Mouse (Mus musculus): ENCODE measurements around the gene Apol7e. TPM values are rescaled to one million over a fixed set of nuclear protein-coding genes. Genes with fewer than 3 reads are reported as not detected.
A peak's percentile ranks its signal among the peaks of the same experiment; 100 is the strongest.

Gene Apol7e
- polyA plus RNA-seq, 1 experiment from 2014 or later, result not detected

- DNase-seq (ENCODE audit: low spot score), result no peak
- Histone ChIP-seq H3K36me3 (ENCODE audit: insufficient read depth, low read length) (peaks cover 18% of the 10 kb centered on the region), H3K27ac (ENCODE audit: low read length) (no peak overlapping the region), H3K4me3 (ENCODE audit: low read depth, low read length) (no peak overlapping the region), H3K9me3 (ENCODE audit: low read length) (no peaks in the 10 kb centered on the region), H3K9ac (replicated peaks; ENCODE audit: low read depth) (no peak overlapping the region), H3K4me1 (ENCODE audit: insufficient read depth, low read depth, low read length) (no peaks in the 10 kb centered on the region), H3K27me3 (replicated peaks; ENCODE audit: insufficient read depth, low read length) (no peaks in the 10 kb centered on the region), H3K4me2 (replicated peaks; ENCODE audit: low read depth, low read length) (no peak overlapping the region)
- TF ChIP-seq EP300 (IDR thresholded peaks at IDR 0.05) (no peak), CTCF (IDR thresholded peaks at IDR 0.05) (peak; percentile 48)
- WGBS, result 78% methylated on average over 4 of the region's 4 CpGs
- no peak for ATAC-seq
Observed at GRCm38 (mm10) chr15:77757586-77758226, 59.0 kb downstream of the Apol7e start.

- Histone ChIP-seq H3K4me1 (ENCODE audit: insufficient read depth, low read depth, low read length) (no peaks in the 10 kb centered on the region; the same call in 1 of the 2 replicates), H3K9me3 (ENCODE audit: low read length) (no peaks in the 10 kb centered on the region), H3K4me2 (replicated peaks; ENCODE audit: low read depth, low read length) (no peak overlapping the region), H3K27ac (ENCODE audit: low read length) (no peak overlapping the region), H3K4me3 (ENCODE audit: low read depth, low read length) (no peak overlapping the region), H3K27me3 (replicated peaks; ENCODE audit: insufficient read depth, low read length) (no peaks in the 10 kb centered on the region), H3K9ac (replicated peaks; ENCODE audit: low read depth) (no peak overlapping the region), H3K36me3 (ENCODE audit: insufficient read depth, low read length) (peaks cover 39% of the 10 kb centered on the region)
- 88% methylated on average over 10 of the region's 16 CpGs for WGBS
- DNase-seq (ENCODE audit: low spot score) (no peak), ATAC-seq (no peak)
- TF ChIP-seq EP300 (IDR thresholded peaks at IDR 0.05), result no peak
- no peak for TF ChIP-seq CTCF (IDR thresholded peaks at IDR 0.05)
Observed at GRCm38 (mm10) chr15:77760037-77760436, 61.4 kb downstream of the Apol7e start.

GRCm38 (mm10) chr15:77761083-77761482 lies 62.4 kb downstream of the Apol7e start:
- ATAC-seq (no peak), DNase-seq (ENCODE audit: low spot score) (no peak)
- no peak for TF ChIP-seq CTCF (IDR thresholded peaks at IDR 0.05)
- no peak for TF ChIP-seq EP300 (IDR thresholded peaks at IDR 0.05)
- no peak overlapping the region for H3K27ac ChIP-seq (ENCODE audit: low read length)
- no peaks in the 10 kb centered on the region for H3K9me3 ChIP-seq (ENCODE audit: low read length)
- peaks cover 50% of the 10 kb centered on the region for H3K36me3 ChIP-seq (ENCODE audit: insufficient read depth, low read length)
- H3K4me1 ChIP-seq (ENCODE audit: insufficient read depth, low read depth, low read length), result no peaks in the 10 kb centered on the region; the same call in 1 of the 2 replicates
- H3K4me2 ChIP-seq (replicated peaks; ENCODE audit: low read depth, low read length), result no peak overlapping the region
- WGBS, result 90% methylated on average over 7 of the region's 7 CpGs
- no peak overlapping the region for H3K4me3 ChIP-seq (ENCODE audit: low read depth, low read length)
- H3K9ac ChIP-seq (replicated peaks; ENCODE audit: low read depth), result no peak overlapping the region
- H3K27me3 ChIP-seq (replicated peaks; ENCODE audit: insufficient read depth, low read length), result no peaks in the 10 kb centered on the region

GRCm38 (mm10) chr15:77761561-77762380 lies 63.1 kb downstream of the Apol7e start:
- no peak; the same call in 1 of the 2 replicates for ATAC-seq
- 77% methylated on average over 22 of the region's 22 CpGs for WGBS
- no peak overlapping the region for H3K4me2 ChIP-seq (replicated peaks; ENCODE audit: low read depth, low read length)
- H3K9me3 ChIP-seq (ENCODE audit: low read length), result no peaks in the 10 kb centered on the region
- no peak overlapping the region for H3K9ac ChIP-seq (replicated peaks; ENCODE audit: low read depth)
- TF ChIP-seq CTCF (IDR thresholded peaks at IDR 0.05) (peak; percentile 75), EP300 (IDR thresholded peaks at IDR 0.05) (no peak)
- DNase-seq (ENCODE audit: low spot score), result peak; percentile 60
- no peak overlapping the region for H3K4me3 ChIP-seq (ENCODE audit: low read depth, low read length)
- H3K27me3 ChIP-seq (replicated peaks; ENCODE audit: insufficient read depth, low read length), result no peaks in the 10 kb centered on the region
- no peak overlapping the region for H3K27ac ChIP-seq (ENCODE audit: low read length)
- no peaks in the 10 kb centered on the region; the same call in 1 of the 2 replicates for H3K4me1 ChIP-seq (ENCODE audit: insufficient read depth, low read depth, low read length)
- H3K36me3 ChIP-seq (ENCODE audit: insufficient read depth, low read length), result peaks cover 56% of the 10 kb centered on the region

- WGBS, result 83% methylated on average over 16 of the region's 16 CpGs
- H3K27ac ChIP-seq (ENCODE audit: low read length), result no peak overlapping the region
- H3K4me1 ChIP-seq (ENCODE audit: insufficient read depth, low read depth, low read length), result no peaks in the 10 kb centered on the region; the same call in 1 of the 2 replicates
- H3K27me3 ChIP-seq (replicated peaks; ENCODE audit: insufficient read depth, low read length), result no peaks in the 10 kb centered on the region
- H3K9me3 ChIP-seq (ENCODE audit: low read length), result no peaks in the 10 kb centered on the region
- no peak overlapping the region for H3K4me2 ChIP-seq (replicated peaks; ENCODE audit: low read depth, low read length)
- H3K9ac ChIP-seq (replicated peaks; ENCODE audit: low read depth), result no peak overlapping the region
- DNase-seq (ENCODE audit: low spot score) (no peak), ATAC-seq (no peak)
- H3K4me3 ChIP-seq (ENCODE audit: low read depth, low read length), result no peak overlapping the region
- peaks cover 69% of the 10 kb centered on the region for H3K36me3 ChIP-seq (ENCODE audit: insufficient read depth, low read length)
- TF ChIP-seq EP300 (IDR thresholded peaks at IDR 0.05) (no peak), CTCF (IDR thresholded peaks at IDR 0.05) (no peak)
Observed at GRCm38 (mm10) chr15:77763050-77763449, 64.4 kb downstream of the Apol7e start.

- Histone ChIP-seq H3K4me3 (ENCODE audit: low read depth, low read length) (no peak overlapping the region), H3K4me1 (ENCODE audit: insufficient read depth, low read depth, low read length) (no peaks in the 10 kb centered on the region; the same call in 1 of the 2 replicates), H3K27ac (ENCODE audit: low read length) (no peak overlapping the region), H3K27me3 (replicated peaks; ENCODE audit: insufficient read depth, low read length) (no peaks in the 10 kb centered on the region), H3K9me3 (ENCODE audit: low read length) (no peaks in the 10 kb centered on the region), H3K9ac (replicated peaks; ENCODE audit: low read depth) (no peak overlapping the region), H3K36me3 (ENCODE audit: insufficient read depth, low read length) (peaks cover 75% of the 10 kb centered on the region), H3K4me2 (replicated peaks; ENCODE audit: low read depth, low read length) (no peak overlapping the region)
- ATAC-seq (no peak), DNase-seq (ENCODE audit: low spot score) (no peak)
- no peak for TF ChIP-seq CTCF (IDR thresholded peaks at IDR 0.05)
- no peak for TF ChIP-seq EP300 (IDR thresholded peaks at IDR 0.05)
- 49% methylated on average over 11 of the region's 11 CpGs for WGBS
Observed at GRCm38 (mm10) chr15:77763702-77764101, 65.0 kb downstream of the Apol7e start.

Measured in lung, postnatal 0 days (tissue).